Mouse (Mus musculus) naive thymus-derived CD4-positive, alpha-beta T cell, adult 5 months (primary cell): ENCODE data around the gene Pml. TPM values are rescaled to one million over a fixed set of nuclear protein-coding genes. Genes with fewer than 3 reads are reported as not detected.

ENCODE experiments used
- polyA plus RNA-seq: library from polyadenylated mRNA; unstranded; fragments of 100-300 nt; shearing (Covaris generic); gene quantifications from one replicate; pipeline ENCODE4 v1.2.1, GENCODE M21; 2017

Pml gene
- polyA plus RNA-seq = 46.0 TPM

GRCm38 (mm10) chr9:58249592-58250192 lies at the start of gene Pml:
Gene Pml (minus strand): TSS chr9:58249786.

DNA sequence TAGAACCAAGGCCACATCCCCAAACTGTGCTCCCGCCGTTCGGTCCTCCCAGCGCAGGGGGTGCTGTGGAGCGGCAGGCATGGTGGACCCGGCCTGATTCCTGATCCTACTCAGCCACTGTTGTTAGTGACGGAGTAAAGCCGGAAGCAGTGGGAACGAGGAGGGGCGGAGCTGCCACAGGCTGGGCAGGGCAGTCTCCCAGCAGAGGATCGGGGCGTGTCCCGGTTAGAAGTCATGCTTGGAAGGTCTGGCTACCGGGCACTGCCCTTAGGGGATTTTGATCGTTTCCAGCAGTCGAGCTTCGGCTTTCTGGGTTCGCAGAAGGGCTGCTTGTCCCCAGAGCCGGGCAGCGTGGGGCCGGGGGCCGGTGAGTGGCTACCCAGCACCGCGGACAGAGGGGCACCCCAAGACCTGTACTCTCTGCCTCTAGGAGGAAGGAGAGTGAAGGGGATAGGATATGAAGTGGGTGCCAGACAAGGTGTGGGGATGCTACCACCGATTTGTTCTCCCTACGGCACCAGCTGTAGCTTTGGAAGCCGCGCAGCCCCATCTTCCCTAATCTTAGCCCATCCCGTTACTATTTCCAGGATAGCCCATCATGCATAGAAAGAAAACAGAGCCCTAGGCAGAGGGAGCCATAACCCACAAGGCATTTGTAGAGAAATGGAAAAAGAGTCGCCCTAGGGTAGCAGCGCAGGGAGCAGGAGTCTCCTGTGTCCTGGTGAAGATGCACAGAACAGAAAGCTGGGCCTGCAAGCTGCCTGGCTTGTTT lies 3.6 kb upstream of the Pml start, which contains the start of gene Stoml1:
Gene Stoml1 (plus strand): TSS at position 132 of the 772 bp plus-strand sequence.

DNA sequence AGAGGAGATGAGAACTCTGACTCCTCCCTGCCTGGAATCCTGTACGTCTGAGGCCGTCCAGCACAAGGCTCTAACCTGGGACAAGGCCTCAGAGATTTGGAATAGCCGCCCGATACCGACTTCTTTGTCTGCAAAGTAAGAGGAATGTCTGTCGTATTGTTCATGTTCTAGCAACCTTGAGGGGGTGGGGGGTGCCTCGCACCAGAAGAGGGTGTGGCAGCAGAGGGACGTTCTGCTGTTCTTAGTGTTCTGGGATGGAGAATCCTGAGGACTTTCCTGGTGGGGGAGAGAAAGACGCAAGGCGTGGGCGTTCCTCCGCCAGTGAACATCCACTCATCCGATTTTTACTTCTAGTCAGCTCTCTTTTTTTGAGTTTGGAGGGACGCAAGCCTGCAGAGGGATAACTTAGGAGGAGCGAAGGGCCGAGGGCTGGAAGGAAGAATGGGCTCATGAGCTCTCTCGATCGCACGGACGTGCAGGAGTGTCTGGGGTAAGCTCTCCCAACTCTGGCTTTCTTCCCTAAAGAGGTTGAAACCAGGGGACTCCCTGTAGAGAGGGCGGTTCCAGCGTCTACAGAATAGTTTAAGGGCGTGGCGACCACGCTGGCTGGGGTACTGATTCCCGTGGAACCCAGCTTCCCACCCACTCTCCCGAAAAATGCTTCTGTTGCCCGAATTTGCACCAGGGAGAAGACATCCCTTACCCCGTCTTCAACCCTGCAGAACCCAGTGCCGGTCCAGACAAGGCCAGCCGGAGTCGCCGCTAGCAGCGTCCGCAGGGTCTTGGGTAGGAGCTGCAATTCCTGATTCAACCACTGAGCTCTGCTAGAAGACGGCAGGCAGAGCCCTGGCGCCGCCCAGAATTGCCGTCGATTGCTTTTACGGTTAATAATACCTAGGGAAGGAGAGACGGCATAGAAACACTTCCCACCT lies 45.8 kb downstream of the Pml start, which contains the start of the genes Islr and Islr2:
Gene Islr (minus strand): TSS at position 791 of the 932 bp plus-strand sequence.
Gene Islr2 (minus strand): TSS at position 804 of the 932 bp plus-strand sequence.

Other genes starting within 250 kb of the Pml start
- not detected for gene Cyp11a1, start 243.4 kb downstream of the Pml start, polyA plus RNA-seq
- 0.19 TPM for gene Stra6, start 186.0 kb downstream of the Pml start, polyA plus RNA-seq
- gene Ccdc33, start 131.0 kb downstream of the Pml start, polyA plus RNA-seq = not detected
- gene Islr, start 45.5 kb downstream of the Pml start, polyA plus RNA-seq = not detected
- gene Islr2, start 45.5 kb downstream of the Pml start, polyA plus RNA-seq = not detected
- 17.2 TPM for gene Stoml1, start 3.4 kb upstream of the Pml start, polyA plus RNA-seq
- gene Loxl1, start 63.4 kb upstream of the Pml start, polyA plus RNA-seq = 0.10 TPM
- gene Tbc1d21, start 120.7 kb upstream of the Pml start, polyA plus RNA-seq = not detected
- not detected for gene Insyn1, start 238.8 kb upstream of the Pml start, polyA plus RNA-seq